ENCODE assay signal across 41 mouse cellular contexts in genomic region chr11:83603399-83603798, GRCm38 (mm10). TPM values are rescaled to one million over a fixed set of nuclear protein-coding genes. Genes with fewer than 3 reads are reported as not detected.
"Had no signal": no experiment of that assay in that cellular context is flagged by ENCODE, and none has a peak within 500 bp of the region (broad histone marks: within the 10 kb centered on the region; RNA-seq: fewer than 3 reads in every experiment).

No protein-coding gene starts in this region.

- H3K9me3 ChIP-seq: heart, embryonic 12.5 days; hindbrain, embryonic 10.5 days; hindbrain, embryonic 12.5 days; intestine, embryonic 15.5 days; limb, embryonic 12.5 days; liver, embryonic 13.5 days had no signal

- DNase-seq: gastrocnemius, adult 2 months; gastrocnemius, postnatal 10 days; gastrocnemius, postnatal 25 days; heart, adult 18-20 months; heart, postnatal 10 days; heart, postnatal 4 days; kidney, adult 18-20 months; kidney, adult 8-10 months; kidney, postnatal 10 days; kidney, postnatal 25 days; kidney, postnatal 4 days; layer of hippocampus, adult 9-11 months; layer of hippocampus, postnatal 36 days; left cerebral cortex, postnatal 4 days; liver; liver, embryonic 13.5 days had no signal

- H3K4me3 ChIP-seq: gastrocnemius, adult 2 months; heart, embryonic 12.5 days; hindbrain, embryonic 10.5 days; hindbrain, embryonic 12.5 days; intestine, embryonic 15.5 days; limb, embryonic 12.5 days; liver, embryonic 13.5 days had no signal

- H3K9ac ChIP-seq: heart, embryonic 12.5 days; hindbrain, embryonic 12.5 days; hindbrain, embryonic 14.5 days; intestine, embryonic 15.5 days; limb, embryonic 12.5 days; liver, embryonic 13.5 days had no signal

- H3K36me3 ChIP-seq: heart, embryonic 12.5 days; hindbrain, embryonic 10.5 days; hindbrain, embryonic 12.5 days; intestine, embryonic 15.5 days; limb, embryonic 12.5 days; liver, embryonic 13.5 days had no signal

- H3K4me2 ChIP-seq: heart, embryonic 12.5 days; hindbrain, embryonic 12.5 days; hindbrain, embryonic 14.5 days; intestine, embryonic 15.5 days; limb, embryonic 12.5 days; liver, embryonic 11.5 days; liver, embryonic 13.5 days had no signal

- H3K27ac ChIP-seq: gastrocnemius, adult 2 months; hindbrain, embryonic 10.5 days; hindbrain, embryonic 12.5 days; hindbrain, embryonic 14.5 days; intestine, embryonic 15.5 days; limb, embryonic 12.5 days; liver, embryonic 13.5 days had no signal

- H3K4me1 ChIP-seq: heart, embryonic 12.5 days; hindbrain, embryonic 10.5 days; hindbrain, embryonic 12.5 days; intestine, embryonic 15.5 days; limb, embryonic 12.5 days; liver, embryonic 13.5 days had no signal

- ATAC-seq: hindbrain, embryonic 16.5 days; inflammation-experienced regulatory T-cells, adult 6 months; intestine, embryonic 15.5 days; intestine, postnatal 0 days had no signal

- H3K27me3 ChIP-seq: heart, embryonic 12.5 days; hindbrain, embryonic 12.5 days; intestine, embryonic 15.5 days; limb, embryonic 12.5 days; liver, embryonic 13.5 days had no signal

RNA-seq across cellular contexts. Expression of gene Ccl9, which starts 25.0 kb away (rescaled TPM):
- polyA plus RNA-seq: inflammation-experienced regulatory T-cells, adult 6 months had no signal

RNA-seq across cellular contexts. Expression of gene Rpl9-ps1, which starts 42.0 kb away (rescaled TPM):
- total RNA-seq: gastrocnemius, adult 2 months; gastrocnemius, postnatal 10 days; gastrocnemius, postnatal 25 days; gastrocnemius, postnatal 4 days; granulocyte monocyte progenitor cell, adult 5-6 weeks; heart, adult 18-20 months; heart, postnatal 10 days; heart, postnatal 25 days; heart, postnatal 4 days; layer of hippocampus, adult 8-10 months; layer of hippocampus, postnatal 14 days; layer of hippocampus, postnatal 36 days; left cerebral cortex, adult 18-20 months; left cerebral cortex, adult 8-10 months; left cerebral cortex, postnatal 10 days; left cerebral cortex, postnatal 25 days; left cerebral cortex, postnatal 4 days had no signal
- polyA plus RNA-seq: frontal cortex, adult 2 months; heart, embryonic 12.5 days; heart, embryonic 14.5 days; heart, embryonic 16.5 days; hindbrain, embryonic 10.5 days; hindbrain, embryonic 12.5 days; hindbrain, embryonic 14.5 days; hindbrain, embryonic 16.5 days; inflammation-experienced regulatory T-cells, adult 6 months; intestine, embryonic 15.5 days; intestine, postnatal 0 days; kidney, embryonic 14.5 days; kidney, embryonic 16.5 days; limb, embryonic 12.5 days; limb, embryonic 14.5 days; liver, embryonic 11.5 days; liver, embryonic 13.5 days had no signal

RNA-seq across cellular contexts. Expression of gene Ccl3, which starts 45.8 kb away (rescaled TPM):
- total RNA-seq: gastrocnemius, adult 2 months; gastrocnemius, postnatal 10 days; gastrocnemius, postnatal 25 days; gastrocnemius, postnatal 4 days; heart, adult 18-20 months; layer of hippocampus, postnatal 14 days; layer of hippocampus, postnatal 36 days; left cerebral cortex, adult 18-20 months; left cerebral cortex, postnatal 25 days had no signal
- polyA plus RNA-seq: limb, embryonic 12.5 days had no signal

RNA-seq across cellular contexts. Expression of gene Ccl4, which starts 59.0 kb away (rescaled TPM):
- total RNA-seq: gastrocnemius, adult 2 months; gastrocnemius, postnatal 10 days; gastrocnemius, postnatal 25 days; heart, adult 18-20 months; heart, postnatal 10 days; heart, postnatal 25 days; heart, postnatal 4 days; layer of hippocampus, postnatal 14 days; layer of hippocampus, postnatal 36 days; left cerebral cortex, adult 18-20 months; left cerebral cortex, postnatal 10 days; left cerebral cortex, postnatal 25 days; left cerebral cortex, postnatal 4 days had no signal
- polyA plus RNA-seq: kidney, embryonic 14.5 days had no signal
